Mouse (Mus musculus) left cerebral cortex, adult 2 months (tissue): ENCODE measurements around the gene Foxo3. TPM values are rescaled to one million over a fixed set of nuclear protein-coding genes. Genes with fewer than 3 reads are reported as not detected.

Experiments
- DNase-seq, 2 experiments: peaks; one replicate each; pipeline ENCODE4 v3.0.0; 2021 to 2022; ENCODE audit warnings: low spot score in 2 of 2, mixed read lengths in 1 of 2; ENCODE audit errors: extremely low spot score in 1 of 2
- H3K27ac ChIP-seq: fragments of 200-600 bp; 2 replicates; pipeline ENCODE4 v1.8.1; 2022
- H3K4me3 ChIP-seq: fragments of 200-600 bp; 2 replicates; pipeline ENCODE4 v1.8.1; 2022
- CTCF ChIP-seq: fragments of 200-600 bp; IDR thresholded peaks from 2 replicates; pipeline ENCODE4 v1.8.1; 2022; ENCODE audit warnings: antibody characterized with exemption, mild to moderate bottlenecking, moderate library complexity
- intact Hi-C: fragments of 180-260 bp; cut with DNase I; formaldehyde crosslinking; loops from one replicate; pipeline ENCODE4 v1.15.1; 2025
- long read RNA-seq, 2 experiments: library from polyadenylated mRNA; stranded (forward); transcript quantifications; one replicate each; pipeline ENCODE4 v2.0.0; 2021; ENCODE audit warnings: borderline mapping rate in 2 of 2
- total RNA-seq, 2 experiments: library from RNA; stranded (reverse); gene quantifications; 2 replicates each; pipeline ENCODE4 v1.2.3; 2021

The Foxo3 gene
- total RNA-seq: 10 to 100 TPM; 74.6 to 77.5 TPM
- long read RNA-seq, experiment 1, full-length matches to known transcripts: 11 of 19 reads
- long read RNA-seq, experiment 1, partial matches to known transcripts: 3 of 19 reads
- long read RNA-seq, experiment 1, other reads (novel, unspliced or antisense): 5 of 19 reads
- long read RNA-seq, experiment 2, full-length matches to known transcripts: 11 of 17 reads
- long read RNA-seq, experiment 2, partial matches to known transcripts: 5 of 17 reads
- long read RNA-seq, experiment 2, other reads (novel, unspliced or antisense): 1 of 17 reads

- Histone ChIP-seq H3K4me3 (peak within 1 kb of the TSS; percentile 78), H3K27ac (peak within 1 kb of the TSS; percentile 98)
- no peak for TF ChIP-seq CTCF
- peak; percentile 89 to 90 for DNase-seq
- intact Hi-C loops: loop anchor here (1.0 to 10.0 kb wide), 7 partner anchors 26 to 467 kb away; partner anchors contain the start of genes Armc2, Cep57l1 and Sesn1
Measured at GRCm38 (mm10) chr10:42276507-42277345, at the start of gene Foxo3. Gene Foxo3 (minus strand): TSS chr10:42276755.

DNA sequence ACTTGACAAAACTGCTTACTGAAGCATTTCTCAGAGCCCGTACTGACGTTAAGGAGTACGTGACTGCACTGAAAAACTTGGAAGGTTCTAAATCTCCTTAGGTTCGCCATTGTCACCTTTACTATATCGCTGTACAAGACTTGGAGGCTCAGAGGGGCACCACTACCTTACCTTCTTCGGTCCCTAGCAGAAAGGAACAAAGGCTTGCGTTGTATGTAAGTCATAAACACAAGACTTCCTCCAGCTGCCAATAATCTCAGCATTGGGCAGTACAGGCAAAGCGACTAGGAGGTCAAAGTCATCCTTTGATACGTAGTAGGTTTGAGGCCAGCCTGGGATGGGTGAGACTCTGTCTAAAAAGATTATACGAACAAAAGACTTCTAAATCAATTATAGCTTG, 48.8 kb upstream of the Foxo3 start:
- TF ChIP-seq CTCF: no peak
- no peak overlapping the region for H3K4me3 ChIP-seq
- intact Hi-C loops: no loop called here
- DNase-seq: no peak
- no peak overlapping the region for H3K27ac ChIP-seq

DNA sequence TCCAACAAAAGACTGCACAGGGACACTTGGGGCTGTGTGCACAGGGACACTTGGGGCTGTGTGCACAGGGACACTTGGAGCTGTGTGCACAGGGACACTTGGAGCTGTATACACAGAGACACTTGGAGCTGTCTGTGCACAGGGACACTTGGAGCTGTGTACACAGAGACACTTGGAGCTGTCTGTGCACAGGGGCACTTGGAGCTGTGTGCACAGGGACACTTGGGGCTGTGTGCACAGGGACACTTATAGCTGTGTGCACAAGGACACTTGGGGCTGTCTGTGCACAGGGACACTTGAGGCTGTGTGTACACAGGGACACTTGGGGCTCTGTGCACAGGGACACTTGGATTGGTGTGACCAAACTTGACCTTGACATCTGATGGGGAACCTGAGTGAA, 47.4 kb upstream of the Foxo3 start:
- no peak for DNase-seq

GRCm38 (mm10) chr10:42313222-42313786, 36.7 kb upstream of the Foxo3 start:
- no peak for DNase-seq
- TF ChIP-seq CTCF: no peak
- intact Hi-C loops: no loop called here
- no peak overlapping the region for H3K27ac ChIP-seq
- H3K4me3 ChIP-seq: no peak overlapping the region

More for the DNA sequence above, 47.4 kb upstream of the Foxo3 start:
- no peak overlapping the region for H3K4me3 ChIP-seq
- intact Hi-C loops: no loop called here
- H3K27ac ChIP-seq: no peak overlapping the region
- no peak for TF ChIP-seq CTCF

- no peak for TF ChIP-seq CTCF
- DNase-seq: no peak
- Histone ChIP-seq H3K4me3 (no peak overlapping the region), H3K27ac (no peak overlapping the region)
- intact Hi-C loops: no loop called here
Measured at GRCm38 (mm10) chr10:42312557-42312956, 36.0 kb upstream of the Foxo3 start.

- TF ChIP-seq CTCF: no peak
- DNase-seq: no peak
- intact Hi-C loops: loop anchor here (1.0 to 5.0 kb wide), 3 partner anchors 329 to 634 kb away; no protein-coding TSS in a partner anchor
- H3K27ac ChIP-seq: no peak overlapping the region
- peak overlapping the region; percentile 37 for H3K4me3 ChIP-seq
Measured at GRCm38 (mm10) chr10:42308687-42308987, 32.1 kb upstream of the Foxo3 start.

- Histone ChIP-seq H3K4me3 (peak overlapping the region; percentile 37), H3K27ac (no peak overlapping the region)
- TF ChIP-seq CTCF: peak; percentile 88
- intact Hi-C loops: loop anchor here (1.0 to 5.0 kb wide), 3 partner anchors 329 to 634 kb away; no protein-coding TSS in a partner anchor
- DNase-seq: peak; percentile 77 to 86
Measured at GRCm38 (mm10) chr10:42307980-42308686, 31.6 kb upstream of the Foxo3 start.

DNA sequence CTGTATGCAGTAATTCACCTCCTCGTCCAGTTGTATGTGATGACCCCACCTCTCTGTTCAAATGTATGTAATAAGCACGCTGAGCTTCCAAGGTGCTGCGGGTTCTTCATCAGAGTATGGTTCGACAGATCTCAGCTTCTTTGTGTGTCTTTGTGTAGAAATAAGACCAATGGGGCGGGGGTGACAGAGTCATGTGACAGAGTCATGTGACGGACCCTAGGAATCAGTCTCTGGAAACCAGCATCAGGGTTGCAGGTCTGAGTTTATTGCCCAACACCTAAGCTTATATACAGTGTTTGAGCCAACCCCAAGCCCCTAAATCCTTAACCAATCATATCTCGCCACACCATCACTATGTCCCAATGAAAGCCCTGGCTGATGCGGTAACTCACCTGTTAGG, 29.9 kb upstream of the Foxo3 start:
- no peak for TF ChIP-seq CTCF
- DNase-seq: no peak
- intact Hi-C loops: loop anchor here (5.0 kb wide), 1 partner anchor 636 kb away; no protein-coding TSS in a partner anchor
- Histone ChIP-seq H3K27ac (no peak overlapping the region), H3K4me3 (no peak overlapping the region)

DNA sequence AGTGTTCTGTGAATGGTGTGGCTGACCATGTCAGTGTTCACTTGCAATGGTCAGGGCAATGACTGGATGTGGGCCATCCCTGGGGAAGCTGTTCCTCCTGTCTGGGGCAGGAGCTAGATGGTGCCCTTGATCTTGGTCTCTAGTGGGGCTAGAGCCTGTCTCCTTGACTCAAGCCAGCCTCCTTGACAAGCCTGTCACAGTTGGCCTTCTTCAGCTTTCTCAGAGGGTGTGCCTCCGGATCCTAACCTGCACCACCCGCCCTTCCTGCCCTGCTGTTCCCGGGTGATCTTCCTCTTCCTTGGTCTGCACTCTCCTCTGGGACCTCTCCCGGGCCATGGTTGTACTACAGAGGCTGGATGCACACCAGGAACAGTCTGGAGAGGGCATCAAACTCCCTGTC, 24.2 kb upstream of the Foxo3 start:
- no peak for TF ChIP-seq CTCF
- intact Hi-C loops: no loop called here
- no peak overlapping the region for H3K27ac ChIP-seq
- DNase-seq: no peak
- H3K4me3 ChIP-seq: no peak overlapping the region

DNA sequence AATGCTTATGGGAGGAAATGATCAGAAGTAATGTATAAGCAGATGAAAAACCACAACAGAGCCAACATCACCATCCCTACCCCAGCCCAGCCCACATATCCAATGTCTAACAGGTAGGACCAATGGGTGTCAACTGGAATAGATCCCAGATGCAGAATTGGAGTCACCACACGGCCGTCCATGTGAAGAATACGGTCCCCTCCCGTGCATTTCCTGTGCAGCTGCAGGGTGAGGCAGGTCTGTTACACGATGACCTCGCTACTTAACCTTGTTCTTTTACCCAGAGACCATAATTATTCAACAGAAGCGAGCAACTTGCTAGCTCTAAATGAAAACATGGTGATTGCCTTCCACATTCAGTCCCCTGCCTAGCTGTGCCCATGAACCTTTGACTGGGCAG, 23.4 kb upstream of the Foxo3 start:
- DNase-seq: no peak
- Histone ChIP-seq H3K4me3 (no peak overlapping the region), H3K27ac (no peak overlapping the region)
- intact Hi-C loops: loop anchor here (5.0 to 10.0 kb wide), 3 partner anchors 608 to 865 kb away; partner anchors contain the start of gene Cd164
- no peak for TF ChIP-seq CTCF

- no peak for TF ChIP-seq CTCF
- no peak overlapping the region for H3K27ac ChIP-seq
- no peak for DNase-seq
- intact Hi-C loops: loop anchor here (5.0 to 10.0 kb wide), 3 partner anchors 607 to 865 kb away; partner anchors contain the start of gene Cd164
- H3K4me3 ChIP-seq: no peak overlapping the region
Measured at GRCm38 (mm10) chr10:42299426-42299825, 22.9 kb upstream of the Foxo3 start.
